Mouse (Mus musculus) yolk sac, embryonic 10.5 days (tissue): ENCODE results near the gene Psip1.
"Not testable (repeated sequence)": the region's sequence is repeated elsewhere in the genome, so short reads cannot be mapped to it uniquely, and the experiment has no call there.

Source experiments
- DNase-seq: peaks from one replicate; pipeline ENCODE4 v3.0.0-alpha.2; 2017; ENCODE audit warnings: low spot score

Psip1 gene

GRCm38 (mm10) chr4:83501037-83501430 is 14.8 kb upstream of the Psip1 start:
- no peak for DNase-seq

GRCm38 (mm10) chr4:83500154-83501036 is 14.1 kb upstream of the Psip1 start:
- DNase-seq = peak; percentile 14

GRCm38 (mm10) chr4:83497013-83497412 is 10.8 kb upstream of the Psip1 start:
- not testable (repeated sequence) for DNase-seq

GRCm38 (mm10) chr4:83493112-83493511 is 6.9 kb upstream of the Psip1 start:
- no peak for DNase-seq

- DNase-seq = no peak
Measured at GRCm38 (mm10) chr4:83489121-83489520, 2.9 kb upstream of the Psip1 start.

GRCm38 (mm10) chr4:83485735-83486116 is 533 bp downstream of the Psip1 start:
- peak; percentile 86 for DNase-seq

GRCm38 (mm10) chr4:83485250-83485649 is 1.0 kb downstream of the Psip1 start:
- no peak for DNase-seq

GRCm38 (mm10) chr4:83468208-83468607 is 18.1 kb downstream of the Psip1 start:
- DNase-seq = no peak

- DNase-seq = no peak
Measured at GRCm38 (mm10) chr4:83467615-83468014, 18.6 kb downstream of the Psip1 start.

- no peak for DNase-seq
Measured at GRCm38 (mm10) chr4:83464827-83465226, 21.4 kb downstream of the Psip1 start.

GRCm38 (mm10) chr4:83460106-83460505 is 26.2 kb downstream of the Psip1 start:
- DNase-seq = no peak

- DNase-seq = no peak
Measured at GRCm38 (mm10) chr4:83450785-83451184, 35.5 kb downstream of the Psip1 start.

GRCm38 (mm10) chr4:83441050-83441449 is 45.2 kb downstream of the Psip1 start:
- DNase-seq = no peak

- DNase-seq = no peak
Measured at GRCm38 (mm10) chr4:83439045-83439444, 47.2 kb downstream of the Psip1 start.

GRCm38 (mm10) chr4:83438116-83438515 is 48.1 kb downstream of the Psip1 start:
- no peak for DNase-seq

- DNase-seq = no peak
Measured at GRCm38 (mm10) chr4:83436375-83436774, 49.9 kb downstream of the Psip1 start.

GRCm38 (mm10) chr4:83432901-83433300 is 53.4 kb downstream of the Psip1 start:
- DNase-seq = no peak

- DNase-seq = no peak
Measured at GRCm38 (mm10) chr4:83431950-83432349, 54.3 kb downstream of the Psip1 start.

- no peak for DNase-seq
Measured at GRCm38 (mm10) chr4:83428845-83429244, 57.4 kb downstream of the Psip1 start.

GRCm38 (mm10) chr4:83427696-83428095 is 58.6 kb downstream of the Psip1 start:
- no peak for DNase-seq

- no peak for DNase-seq
Measured at GRCm38 (mm10) chr4:83427141-83427540, 59.1 kb downstream of the Psip1 start.

- no peak for DNase-seq
Measured at GRCm38 (mm10) chr4:83425119-83425518, 61.1 kb downstream of the Psip1 start.

- DNase-seq = no peak
Measured at GRCm38 (mm10) chr4:83423641-83424040, 62.6 kb downstream of the Psip1 start.

- DNase-seq = no peak
Measured at GRCm38 (mm10) chr4:83418781-83419180, 67.5 kb downstream of the Psip1 start.
